Mouse (Mus musculus) heart, embryonic 11.5 days (tissue): ENCODE measurements around the gene Daam1. TPM values are rescaled to one million over a fixed set of nuclear protein-coding genes. Genes with fewer than 3 reads are reported as not detected.

ENCODE experiments used
- ATAC-seq: fragments of 200-750 bp; cut with Nextera tagmentation; replicated peaks from 2 replicates; pipeline ENCODE4 v1.8.0; 2017; ENCODE audit warnings: moderate library complexity; ENCODE audit not compliant: insufficient number of reproducible peaks, low FRiP score, low TSS enrichment
- H3K27ac ChIP-seq: fragments of 300-500 bp; sonication (generic); 2 replicates; pipeline ENCODE4 v1.5.1; 2014; ENCODE audit warnings: mild to moderate bottlenecking, low read depth, low read length
- H3K27me3 ChIP-seq: fragments of 300-500 bp; sonication (generic); 2 replicates; pipeline ENCODE4 v1.6.1; 2014; ENCODE audit warnings: mild to moderate bottlenecking, low read length, mixed read lengths; ENCODE audit not compliant: control insufficient read depth, insufficient read depth
- H3K36me3 ChIP-seq: fragments of 300-500 bp; sonication (generic); 2 replicates; pipeline ENCODE4 v1.6.1; 2014; ENCODE audit warnings: mild to moderate bottlenecking, low read length, moderate library complexity, mixed read lengths; ENCODE audit not compliant: control insufficient read depth, insufficient read depth
- H3K4me1 ChIP-seq: fragments of 300-500 bp; sonication (generic); 2 replicates; pipeline ENCODE4 v1.6.1; 2014; ENCODE audit warnings: low read length; ENCODE audit not compliant: control insufficient read depth, insufficient read depth
- H3K4me2 ChIP-seq: fragments of 300-500 bp; sonication (generic); 2 replicates; pipeline ENCODE4 v1.6.1; 2014; ENCODE audit warnings: mild to moderate bottlenecking, moderate library complexity
- H3K4me3 ChIP-seq: fragments of 300-500 bp; sonication (generic); 2 replicates; pipeline ENCODE4 v1.5.1; 2014; ENCODE audit warnings: low read depth, low read length
- H3K9ac ChIP-seq: fragments of 300-500 bp; sonication (generic); 2 replicates; pipeline ENCODE4 v1.6.1; 2014; ENCODE audit warnings: mild to moderate bottlenecking, low read depth, low read length, moderate library complexity
- H3K9me3 ChIP-seq: fragments of 300-500 bp; sonication (generic); replicated peaks from 2 replicates; pipeline ENCODE4 v1.6.1; 2016; ENCODE audit warnings: low read length; ENCODE audit not compliant: control insufficient read depth
- WGBS: fragments of 180-500 bp; shearing (Covaris S2); extraction: QIAGEN DNeasy Blood & Tissue Kit; methylation state at CpG from one replicate; pipeline ENCODE4 v1.1.7; 2014; ENCODE audit not compliant: insufficient replicate concordance; 5-methylcytosine and 5-hydroxymethylcytosine counted together
- polyA plus RNA-seq: library from polyadenylated mRNA; unstranded; fragments of >200 nt; fragmentation: Nextera tagmentation; extraction: Ambion mirVana; gene quantifications from 2 replicates; pipeline ENCODE4 v1.2.1, GENCODE M21; 2014

Daam1 gene
- polyA plus RNA-seq, 1 experiment from 2014 or later = 33.0 TPM

- 86% methylated on average over 6 of the region's 6 CpGs for WGBS
- no peaks in the 10 kb centered on the region for H3K9me3 ChIP-seq
- H3K4me1 ChIP-seq = peaks cover 36% of the 10 kb centered on the region
- ATAC-seq = no peak
- H3K4me2 ChIP-seq = no peak overlapping the region
- no peaks in the 10 kb centered on the region for H3K27me3 ChIP-seq
- no peak overlapping the region for H3K9ac ChIP-seq
- no peak overlapping the region for H3K4me3 ChIP-seq
- H3K27ac ChIP-seq = no peak overlapping the region
- no peaks in the 10 kb centered on the region for H3K36me3 ChIP-seq
Measured at GRCm38 (mm10) chr12:71874561-71874960, 43.7 kb downstream of the Daam1 start.

- Histone ChIP-seq H3K27me3 (no peaks in the 10 kb centered on the region), H3K4me3 (no peak overlapping the region), H3K9ac (no peak overlapping the region), H3K4me1 (peaks cover 38% of the 10 kb centered on the region), H3K4me2 (no peak overlapping the region), H3K9me3 (no peaks in the 10 kb centered on the region), H3K36me3 (no peaks in the 10 kb centered on the region), H3K27ac (no peak overlapping the region)
- WGBS = 87% methylated on average over 3 of the region's 3 CpGs
- no peak for ATAC-seq
Measured at GRCm38 (mm10) chr12:71874984-71875383, 44.1 kb downstream of the Daam1 start.

GRCm38 (mm10) chr12:71875761-71876489 is 45.0 kb downstream of the Daam1 start:
- Histone ChIP-seq H3K27ac (no peak overlapping the region), H3K27me3 (no peaks in the 10 kb centered on the region), H3K36me3 (no peaks in the 10 kb centered on the region), H3K4me1 (peaks cover 40% of the 10 kb centered on the region), H3K9ac (no peak overlapping the region), H3K4me3 (no peak overlapping the region), H3K9me3 (no peaks in the 10 kb centered on the region), H3K4me2 (no peak overlapping the region)
- 85% methylated on average over 7 of the region's 7 CpGs for whole genome bisulfite sequencing
- no peak for ATAC-seq

GRCm38 (mm10) chr12:71880987-71881386 is 50.1 kb downstream of the Daam1 start:
- 81% methylated on average over 5 of the region's 5 CpGs for WGBS

GRCm38 (mm10) chr12:71881477-71881876 is 50.6 kb downstream of the Daam1 start:
- H3K4me1 ChIP-seq = peaks cover 84% of the 10 kb centered on the region

More at GRCm38 (mm10) chr12:71880987-71881386, 50.1 kb downstream of the Daam1 start:
- Histone ChIP-seq H3K27ac (no peak overlapping the region), H3K4me3 (no peak overlapping the region), H3K9ac (no peak overlapping the region), H3K4me2 (no peak overlapping the region), H3K4me1 (peaks cover 83% of the 10 kb centered on the region), H3K36me3 (no peaks in the 10 kb centered on the region), H3K9me3 (no peaks in the 10 kb centered on the region), H3K27me3 (no peaks in the 10 kb centered on the region)
- no peak for ATAC-seq

GRCm38 (mm10) chr12:71883066-71883711 is 52.3 kb downstream of the Daam1 start:
- 0 out of 2 replicates have a peak overlapping the region, but pooled peaks have one; percentile 24 for H3K27ac ChIP-seq
- H3K4me1 ChIP-seq = peaks cover 88% of the 10 kb centered on the region
- H3K4me3 ChIP-seq = no peak overlapping the region
- 31% methylated on average over 9 of the region's 9 CpGs for WGBS
- no peaks in the 10 kb centered on the region for H3K36me3 ChIP-seq
- 0 out of 2 replicates have a peak overlapping the region, but pooled peaks have one; percentile 23 for H3K9ac ChIP-seq
- peak overlapping the region; percentile 40 for H3K4me2 ChIP-seq
- ATAC-seq = no peak
- H3K27me3 ChIP-seq = no peaks in the 10 kb centered on the region
- no peaks in the 10 kb centered on the region for H3K9me3 ChIP-seq

More at GRCm38 (mm10) chr12:71881477-71881876, 50.6 kb downstream of the Daam1 start:
- H3K27me3 ChIP-seq = no peaks in the 10 kb centered on the region
- ATAC-seq = no peak
- 68% methylated on average over 4 of the region's 4 CpGs for WGBS
- H3K9me3 ChIP-seq = no peaks in the 10 kb centered on the region
- H3K9ac ChIP-seq = no peak overlapping the region
- H3K4me2 ChIP-seq = no peak overlapping the region
- no peaks in the 10 kb centered on the region for H3K36me3 ChIP-seq
- H3K27ac ChIP-seq = no peak overlapping the region
- H3K4me3 ChIP-seq = no peak overlapping the region

- Histone ChIP-seq H3K27me3 (no peaks in the 10 kb centered on the region), H3K27ac (peak overlapping the region; percentile 80), H3K4me2 (no peak overlapping the region), H3K36me3 (no peaks in the 10 kb centered on the region), H3K9ac (no peak overlapping the region), H3K4me1 (peaks cover 95% of the 10 kb centered on the region), H3K9me3 (no peaks in the 10 kb centered on the region), H3K4me3 (no peak overlapping the region)
- WGBS = 23% methylated on average over 2 of the region's 2 CpGs
- 0 out of 2 replicates have a peak, but pooled peaks have one; percentile 23 for ATAC-seq
Measured at GRCm38 (mm10) chr12:71885170-71885574, 54.3 kb downstream of the Daam1 start.

GRCm38 (mm10) chr12:71885717-71886116 is 54.8 kb downstream of the Daam1 start:
- H3K4me2 ChIP-seq = peak overlapping the region; percentile 47
- H3K4me1 ChIP-seq = peaks cover 89% of the 10 kb centered on the region
- no peaks in the 10 kb centered on the region for H3K36me3 ChIP-seq
- peak overlapping the region; percentile 80 for H3K27ac ChIP-seq
- no peaks in the 10 kb centered on the region for H3K9me3 ChIP-seq
- 35% methylated on average over 4 of the region's 4 CpGs for WGBS
- ATAC-seq = no peak
- H3K27me3 ChIP-seq = no peaks in the 10 kb centered on the region
- H3K9ac ChIP-seq = peak overlapping the region; percentile 24; the same call in 1 of the 2 replicates
- H3K4me3 ChIP-seq = no peak overlapping the region
